Mouse (Mus musculus) neural tube, embryonic 14.5 days (tissue): ENCODE data around the gene Tle6. TPM values are rescaled to one million over a fixed set of nuclear protein-coding genes. Genes with fewer than 3 reads are reported as not detected.

Experiments used
- ATAC-seq: fragments of 200-750 bp; cut with Nextera tagmentation; 2 replicates; pipeline ENCODE4 v1.8.0; 2017; ENCODE audit warnings: low read depth, mild to moderate bottlenecking, moderate TSS enrichment, moderate library complexity
- H3K27ac ChIP-seq: fragments of 300-500 bp; sonication (generic); 2 replicates; pipeline ENCODE4 v1.5.1; 2014; ENCODE audit warnings: low read depth, mild to moderate bottlenecking, control low read depth, low read length, moderate library complexity, mixed read lengths
- H3K27me3 ChIP-seq: fragments of 300-500 bp; sonication (generic); 2 replicates; pipeline ENCODE4 v1.6.1; 2014; ENCODE audit warnings: low read length; ENCODE audit not compliant: control insufficient read depth, insufficient read depth
- H3K36me3 ChIP-seq: fragments of 300-500 bp; sonication (generic); 2 replicates; pipeline ENCODE4 v1.6.1; 2014; ENCODE audit warnings: low read length, mixed read lengths; ENCODE audit not compliant: control insufficient read depth, insufficient read depth
- H3K4me1 ChIP-seq: fragments of 300-500 bp; sonication (generic); 2 replicates; pipeline ENCODE4 v1.6.1; 2014; ENCODE audit warnings: low read length; ENCODE audit not compliant: control insufficient read depth, insufficient read depth
- H3K4me2 ChIP-seq: fragments of 300-500 bp; sonication (generic); 2 replicates; pipeline ENCODE4 v1.6.1; 2014; ENCODE audit warnings: mild to moderate bottlenecking, low read depth, low read length, control low read depth
- H3K4me3 ChIP-seq: fragments of 300-500 bp; sonication (generic); 2 replicates; pipeline ENCODE4 v1.5.1; 2014; ENCODE audit warnings: low read depth, low read length, control low read depth, mixed read lengths
- H3K9ac ChIP-seq: fragments of 300-500 bp; sonication (generic); replicated peaks from 2 replicates; pipeline ENCODE4 v1.6.1; 2014; ENCODE audit warnings: low read depth, mild to moderate bottlenecking, control low read depth, low read length, mixed read lengths
- H3K9me3 ChIP-seq: fragments of 300-500 bp; sonication (generic); 2 replicates; pipeline ENCODE4 v1.6.1; 2016; ENCODE audit warnings: low read length; ENCODE audit not compliant: control insufficient read depth
- WGBS: fragments of 180-500 bp; shearing (Covaris S2); extraction: QIAGEN DNeasy Blood & Tissue Kit; methylation state at CpG from one replicate; pipeline ENCODE4 v1.1.7; 2014; 5-methylcytosine and 5-hydroxymethylcytosine counted together
- polyA plus RNA-seq: library from polyadenylated mRNA; unstranded; fragments of >200 nt; fragmentation: Nextera tagmentation; extraction: Ambion mirVana; gene quantifications from 2 replicates; pipeline ENCODE4 v1.2.1, GENCODE M21; 2014

Gene Tle6
- polyA plus RNA-seq, 1 experiment from 2014 or later, result 6.6 TPM

DNA sequence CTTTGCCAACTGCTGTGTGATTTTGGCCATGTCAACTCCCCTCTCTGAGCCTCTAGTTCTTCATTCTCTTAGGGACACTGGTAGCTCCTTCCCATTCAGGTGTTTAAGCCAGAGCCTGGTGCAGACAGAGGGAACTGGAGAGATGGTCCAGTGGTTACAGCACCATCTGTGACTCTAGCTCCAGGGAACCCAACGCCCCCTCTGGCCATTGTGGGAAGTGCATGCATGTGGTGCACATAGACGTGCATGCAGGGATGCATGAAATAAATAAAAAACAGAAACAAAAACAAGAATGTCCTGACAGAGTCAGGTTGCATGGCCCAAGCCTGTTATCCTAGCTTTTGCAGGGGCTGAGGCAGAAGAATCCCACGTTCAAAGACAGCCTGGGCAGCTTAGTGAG lies 44.6 kb downstream of the Tle6 start:
- peaks cover 9% of the 10 kb centered on the region for H3K4me1 ChIP-seq
- no peaks in the 10 kb centered on the region for H3K27me3 ChIP-seq
- no peak for ATAC-seq
- no peak overlapping the region for H3K9ac ChIP-seq
- 78% methylated on average over 3 of the region's 3 CpGs for WGBS
- H3K36me3 ChIP-seq, result no peaks in the 10 kb centered on the region
- no peak overlapping the region for H3K27ac ChIP-seq
- H3K4me2 ChIP-seq, result no peak overlapping the region
- no peaks in the 10 kb centered on the region for H3K9me3 ChIP-seq
- H3K4me3 ChIP-seq, result no peak overlapping the region

DNA sequence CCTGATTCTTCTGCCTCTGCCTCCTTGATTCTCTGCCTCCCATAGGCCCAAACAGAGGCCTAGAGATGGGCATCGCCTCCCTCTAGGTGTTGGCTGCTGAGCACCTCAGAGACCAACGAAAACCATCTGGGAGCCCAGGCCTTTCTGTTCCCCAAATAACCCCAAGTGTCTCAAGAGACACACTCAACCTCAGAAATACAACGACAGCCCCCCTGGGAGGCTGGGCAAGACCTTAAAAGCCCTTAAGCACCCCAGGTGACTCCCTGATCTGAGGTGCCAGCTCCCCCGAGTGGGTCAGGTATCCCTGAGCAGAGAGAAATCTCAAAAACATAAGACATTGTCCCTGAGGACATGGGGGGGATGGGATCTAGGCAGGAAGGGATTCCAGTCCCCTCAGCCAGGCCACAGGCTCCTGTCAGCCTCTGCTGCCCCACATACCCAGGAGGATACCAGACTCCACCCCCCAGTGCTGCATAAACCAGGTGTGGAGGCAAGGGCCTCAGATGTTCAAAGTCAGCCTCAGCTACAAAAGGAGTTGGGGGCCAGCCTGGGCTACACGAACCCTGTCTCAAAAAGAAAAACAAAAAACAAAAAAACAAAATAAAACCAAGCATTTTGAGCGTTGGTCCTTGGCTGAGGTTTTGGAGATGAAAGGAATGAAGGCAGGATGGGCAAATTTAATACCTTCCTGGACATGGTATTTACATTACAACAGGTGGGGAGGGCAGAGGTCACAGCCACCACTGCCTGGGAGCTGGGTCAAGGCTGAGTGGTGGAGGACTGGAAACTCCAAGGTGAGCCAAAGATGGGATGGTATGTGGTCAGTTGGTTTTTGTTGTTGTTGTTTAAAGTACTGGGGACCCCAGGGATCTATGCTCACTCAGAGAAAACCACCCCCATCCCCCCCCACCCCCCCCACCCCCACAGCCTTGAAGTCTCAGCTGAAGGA lies 46.8 kb downstream of the Tle6 start:
- WGBS, result 81% methylated on average over 6 of the region's 6 CpGs
- ATAC-seq, result no peak
- Histone ChIP-seq H3K4me3 (no peak overlapping the region), H3K27me3 (no peaks in the 10 kb centered on the region), H3K9me3 (no peaks in the 10 kb centered on the region), H3K36me3 (no peaks in the 10 kb centered on the region), H3K4me1 (no peaks in the 10 kb centered on the region), H3K9ac (no peak overlapping the region), H3K4me2 (no peak overlapping the region), H3K27ac (no peak overlapping the region)

DNA sequence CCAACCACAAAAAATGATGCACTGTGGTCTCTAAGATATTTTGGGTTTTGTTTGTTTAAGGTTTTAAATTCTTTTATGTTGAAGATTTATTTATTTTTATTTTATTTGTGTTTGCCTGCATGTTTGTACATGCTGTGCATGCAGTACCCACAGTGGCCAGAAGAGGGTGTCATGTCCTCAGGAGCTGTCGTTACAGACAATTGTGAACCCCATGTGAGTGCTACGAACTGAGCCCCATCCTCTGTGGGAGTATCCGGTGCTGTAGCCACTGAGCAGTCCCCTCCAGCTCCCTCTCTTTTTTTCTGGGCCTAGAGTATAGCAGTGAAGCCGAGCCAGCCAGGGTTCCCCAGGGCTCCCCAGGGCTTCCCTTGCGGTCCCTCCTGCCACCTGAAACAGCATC lies 47.6 kb downstream of the Tle6 start:
- H3K4me2 ChIP-seq, result no peak overlapping the region
- no peaks in the 10 kb centered on the region for H3K36me3 ChIP-seq
- H3K9me3 ChIP-seq, result no peaks in the 10 kb centered on the region
- no peaks in the 10 kb centered on the region for H3K4me1 ChIP-seq
- ATAC-seq, result no peak
- no peak overlapping the region for H3K27ac ChIP-seq
- H3K27me3 ChIP-seq, result no peaks in the 10 kb centered on the region
- no peak overlapping the region for H3K9ac ChIP-seq
- 88% methylated on average over 5 of the region's 5 CpGs for WGBS
- no peak overlapping the region for H3K4me3 ChIP-seq

DNA sequence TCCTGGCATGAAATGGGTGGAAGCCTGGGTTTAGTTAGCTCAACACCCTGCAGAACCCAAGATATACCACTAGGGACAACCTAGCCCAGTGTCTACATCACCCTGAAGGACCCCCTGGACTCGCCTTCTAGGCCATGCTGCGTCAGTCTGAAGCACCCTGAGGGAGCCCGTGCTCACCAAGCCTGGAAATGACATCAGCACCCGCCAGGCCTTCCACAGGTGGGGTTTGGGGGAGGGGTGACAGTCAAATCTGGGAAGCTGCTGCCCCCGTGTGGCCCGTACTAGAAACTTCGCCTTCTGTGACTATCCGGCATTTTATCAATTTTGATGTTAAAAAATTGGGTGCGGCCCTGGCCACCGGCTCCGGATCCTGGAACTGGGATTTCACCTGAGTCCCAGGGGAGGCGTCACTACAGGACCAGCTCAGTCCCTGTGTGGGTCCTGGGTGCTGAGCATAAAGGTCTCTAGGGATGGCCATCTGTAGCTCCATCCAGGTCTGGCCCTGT lies 49.2 kb downstream of the Tle6 start:
- H3K36me3 ChIP-seq, result no peaks in the 10 kb centered on the region

DNA sequence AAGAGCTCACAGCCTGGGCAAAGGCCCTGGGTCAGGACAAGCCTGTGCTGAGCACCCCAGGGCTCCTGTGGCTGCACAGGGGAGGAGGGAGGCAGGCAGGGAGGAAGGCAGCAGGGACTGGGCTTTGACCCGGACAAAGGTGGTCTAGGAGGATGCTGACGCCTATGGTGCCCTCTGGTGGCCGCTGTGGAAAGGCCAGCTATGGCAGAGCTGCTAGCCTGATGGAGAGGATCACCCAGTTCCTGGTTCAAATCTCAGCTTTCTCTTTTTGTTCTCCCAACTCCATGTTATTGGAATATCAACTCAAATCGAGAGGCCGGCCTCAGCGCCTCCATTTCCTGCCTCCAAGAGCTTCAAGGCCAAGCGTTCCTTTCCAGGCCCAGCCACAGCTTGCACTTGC lies 50.6 kb downstream of the Tle6 start:
- no peak overlapping the region for H3K4me3 ChIP-seq
- no peak overlapping the region for H3K27ac ChIP-seq
- no peaks in the 10 kb centered on the region for H3K36me3 ChIP-seq
- no peak overlapping the region for H3K9ac ChIP-seq
- 0 out of 2 replicates have a peak, but pooled peaks cover 3% of the 10 kb centered on the region for H3K4me1 ChIP-seq
- H3K27me3 ChIP-seq, result no peaks in the 10 kb centered on the region
- H3K9me3 ChIP-seq, result no peaks in the 10 kb centered on the region
- ATAC-seq, result no peak
- WGBS, result 16% methylated on average over 7 of the region's 7 CpGs
- no peak overlapping the region for H3K4me2 ChIP-seq

More for the DNA sequence above, 49.2 kb downstream of the Tle6 start:
- peak; percentile 83; the same call in 1 of the 2 replicates for ATAC-seq
- Histone ChIP-seq H3K27me3 (no peaks in the 10 kb centered on the region), H3K9me3 (no peaks in the 10 kb centered on the region), H3K4me1 (no peaks in the 10 kb centered on the region), H3K9ac (no peak overlapping the region), H3K4me3 (no peak overlapping the region), H3K4me2 (no peak overlapping the region), H3K27ac (no peak overlapping the region; the same call in 1 of the 2 replicates)
- WGBS, result 8% methylated on average over 12 of the region's 12 CpGs

DNA sequence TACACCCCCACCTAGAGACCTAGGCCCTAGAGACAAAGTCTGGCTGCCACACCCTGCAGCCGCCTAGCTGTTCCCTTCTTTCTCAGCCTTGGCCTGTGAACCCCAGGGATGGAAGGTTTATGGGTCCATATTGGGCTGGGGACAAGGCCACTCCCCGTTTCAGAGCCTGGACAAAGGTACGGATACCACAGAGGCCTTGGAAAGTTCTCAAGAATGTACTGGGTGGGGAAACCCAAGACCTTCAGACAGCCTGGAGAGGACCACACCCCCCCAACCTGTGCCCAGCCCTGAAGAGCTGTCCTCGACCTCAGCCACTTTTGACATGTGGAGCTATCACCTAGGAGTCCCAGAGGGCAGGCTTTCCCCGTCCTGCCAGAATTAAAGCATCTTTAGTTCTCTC lies 51.9 kb downstream of the Tle6 start:
- H3K27me3 ChIP-seq, result no peaks in the 10 kb centered on the region
- no peaks in the 10 kb centered on the region for H3K36me3 ChIP-seq
- no peak overlapping the region for H3K27ac ChIP-seq
- H3K9me3 ChIP-seq, result no peaks in the 10 kb centered on the region
- H3K4me1 ChIP-seq, result peaks cover 6% of the 10 kb centered on the region
- H3K4me3 ChIP-seq, result no peak overlapping the region
- no peak overlapping the region for H3K9ac ChIP-seq
- 82% methylated on average over 5 of the region's 5 CpGs for WGBS
- ATAC-seq, result no peak
- no peak overlapping the region for H3K4me2 ChIP-seq

DNA sequence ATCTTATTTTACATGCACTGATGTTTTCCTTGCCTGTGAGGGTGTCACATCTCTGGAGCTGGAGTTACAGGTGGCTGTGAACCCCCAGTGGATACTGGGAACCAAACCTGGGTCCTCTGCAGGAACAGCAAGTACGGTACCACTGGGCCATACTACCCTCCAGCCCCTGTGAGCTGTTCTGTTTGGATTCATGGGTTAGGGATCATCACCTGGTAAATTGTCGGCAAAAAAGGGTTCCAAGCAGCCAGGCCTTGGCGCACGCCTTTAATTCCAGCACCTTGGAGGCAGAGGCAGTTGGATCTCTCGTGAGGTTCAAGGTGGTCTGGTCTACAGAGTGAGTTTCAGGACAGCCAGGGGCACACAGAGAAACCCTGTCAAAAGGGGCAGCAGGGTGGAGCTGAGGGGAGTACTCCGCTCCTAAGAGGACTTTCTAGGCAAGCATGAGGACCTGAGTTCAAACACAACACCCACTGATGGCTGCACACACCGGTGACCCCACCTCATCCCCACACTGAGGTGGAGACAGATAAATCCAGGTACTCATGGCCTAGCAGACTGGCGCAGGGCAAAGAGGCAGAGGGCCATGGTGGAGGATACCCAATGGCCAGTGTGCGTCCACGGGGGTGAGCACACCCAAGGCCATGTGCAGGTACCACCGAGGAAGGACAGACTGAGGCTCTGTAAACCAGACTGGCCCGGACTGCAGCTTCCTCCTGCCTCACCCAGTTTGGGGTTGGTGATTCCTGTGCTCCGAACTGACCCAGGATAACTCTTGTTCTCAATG lies 53.9 kb downstream of the Tle6 start:
- no peak overlapping the region for H3K27ac ChIP-seq
- no peak overlapping the region for H3K4me3 ChIP-seq
- no peaks in the 10 kb centered on the region for H3K36me3 ChIP-seq
- no peaks in the 10 kb centered on the region for H3K9me3 ChIP-seq
- no peak for ATAC-seq
- 91% methylated on average over 13 of the region's 13 CpGs for whole genome bisulfite sequencing
- H3K27me3 ChIP-seq, result no peaks in the 10 kb centered on the region
- no peak overlapping the region for H3K9ac ChIP-seq
- H3K4me2 ChIP-seq, result no peak overlapping the region
- H3K4me1 ChIP-seq, result peaks cover 26% of the 10 kb centered on the region

DNA sequence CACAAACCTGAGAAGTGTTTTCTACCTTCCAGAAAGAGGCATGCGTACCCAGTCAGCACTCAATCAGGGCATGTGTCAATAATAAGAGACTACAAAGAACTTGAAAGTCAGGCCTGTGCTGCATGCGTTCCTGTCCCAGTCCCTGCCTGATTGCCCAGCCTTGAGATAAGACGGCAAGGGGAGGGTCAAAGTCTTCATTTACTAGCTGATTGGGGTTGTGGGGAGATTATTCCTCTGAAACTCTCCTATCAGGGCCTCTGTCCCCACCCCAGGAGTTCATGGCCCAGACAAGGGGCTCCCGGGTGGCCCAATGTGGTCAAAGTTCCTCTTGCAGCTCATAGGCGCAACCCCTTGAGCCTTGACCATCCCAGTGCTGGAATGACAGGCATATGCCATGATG lies 54.5 kb downstream of the Tle6 start:
- WGBS, result 82% methylated on average over 5 of the region's 5 CpGs
- ATAC-seq, result no peak
- Histone ChIP-seq H3K9ac (0 out of 2 replicates have a peak overlapping the region, but pooled peaks have one; percentile 2), H3K4me1 (peaks cover 30% of the 10 kb centered on the region), H3K9me3 (no peaks in the 10 kb centered on the region), H3K4me3 (no peak overlapping the region), H3K4me2 (no peak overlapping the region), H3K27ac (no peak overlapping the region), H3K36me3 (no peaks in the 10 kb centered on the region), H3K27me3 (no peaks in the 10 kb centered on the region)
